Mouse (Mus musculus) thymus, adult 2 months (tissue): ENCODE data around the gene Vmn2r8. TPM values are rescaled to one million over a fixed set of nuclear protein-coding genes. Genes with fewer than 3 reads are reported as not detected.
"Not testable (repeated sequence)": the region's sequence is repeated elsewhere in the genome, so short reads cannot be mapped to it uniquely, and the experiment has no call there.

ENCODE experiments used
- DNase-seq: peaks from one replicate; pipeline ENCODE4 v3.0.0; 2021
- H3K27ac ChIP-seq: fragments of 200-500 bp; 2 replicates; pipeline ENCODE4 v1.5.1; 2012; ENCODE audit warnings: low read length, control low read depth; ENCODE audit not compliant: control insufficient read depth, insufficient read depth
- H3K27me3 ChIP-seq: fragments of 200-500 bp; 2 replicates; pipeline ENCODE4 v1.6.1; 2012; ENCODE audit warnings: mild to moderate bottlenecking, low read length, moderate library complexity, mixed read lengths; ENCODE audit not compliant: control insufficient read depth, insufficient read depth
- H3K36me3 ChIP-seq: fragments of 200-500 bp; 2 replicates; pipeline ENCODE4 v1.6.1; 2012; ENCODE audit warnings: mild to moderate bottlenecking, low read length, moderate library complexity; ENCODE audit not compliant: control insufficient read depth, insufficient read depth
- H3K4me1 ChIP-seq: fragments of 200-500 bp; replicated peaks from 2 replicates; pipeline ENCODE4 v1.6.1; 2012; ENCODE audit warnings: low read length; ENCODE audit not compliant: control insufficient read depth, insufficient read depth
- H3K4me3 ChIP-seq: fragments of 200-500 bp; 2 replicates; pipeline ENCODE4 v1.5.1; 2012; ENCODE audit warnings: mild to moderate bottlenecking, low read length, control low read depth, moderate library complexity; ENCODE audit not compliant: control insufficient read depth, insufficient read depth
- CTCF ChIP-seq: fragments of 200-500 bp; IDR thresholded peaks from 2 replicates; pipeline ENCODE4 v1.5.1; 2012; ENCODE audit warnings: mild to moderate bottlenecking, control low read depth, low read length, moderate library complexity, borderline replicate concordance; ENCODE audit not compliant: control insufficient read depth, poor library complexity, insufficient read depth; ENCODE audit errors: extremely low read depth
- POLR2A ChIP-seq: fragments of 200-500 bp; IDR thresholded peaks from 2 replicates; pipeline ENCODE4 v1.6.1; 2012; ENCODE audit warnings: mild to moderate bottlenecking, low read length, control low read depth, moderate library complexity; ENCODE audit not compliant: control insufficient read depth, poor library complexity, insufficient read depth; ENCODE audit errors: extremely low read depth
- WGBS: fragments of 180-500 bp; shearing (Covaris S2); methylation state at CpG from one replicate; pipeline ENCODE4 v1.1.7; 2018; 5-methylcytosine and 5-hydroxymethylcytosine counted together
- polyA plus RNA-seq: library from polyadenylated mRNA; depleted of rRNA; stranded (reverse); fragments of >200 nt; gene quantifications from 2 replicates; pipeline ENCODE4 v1.2.3, GENCODE M21; 2012

Gene Vmn2r8
- polyA plus RNA-seq, 1 experiment, result not detected

DNA sequence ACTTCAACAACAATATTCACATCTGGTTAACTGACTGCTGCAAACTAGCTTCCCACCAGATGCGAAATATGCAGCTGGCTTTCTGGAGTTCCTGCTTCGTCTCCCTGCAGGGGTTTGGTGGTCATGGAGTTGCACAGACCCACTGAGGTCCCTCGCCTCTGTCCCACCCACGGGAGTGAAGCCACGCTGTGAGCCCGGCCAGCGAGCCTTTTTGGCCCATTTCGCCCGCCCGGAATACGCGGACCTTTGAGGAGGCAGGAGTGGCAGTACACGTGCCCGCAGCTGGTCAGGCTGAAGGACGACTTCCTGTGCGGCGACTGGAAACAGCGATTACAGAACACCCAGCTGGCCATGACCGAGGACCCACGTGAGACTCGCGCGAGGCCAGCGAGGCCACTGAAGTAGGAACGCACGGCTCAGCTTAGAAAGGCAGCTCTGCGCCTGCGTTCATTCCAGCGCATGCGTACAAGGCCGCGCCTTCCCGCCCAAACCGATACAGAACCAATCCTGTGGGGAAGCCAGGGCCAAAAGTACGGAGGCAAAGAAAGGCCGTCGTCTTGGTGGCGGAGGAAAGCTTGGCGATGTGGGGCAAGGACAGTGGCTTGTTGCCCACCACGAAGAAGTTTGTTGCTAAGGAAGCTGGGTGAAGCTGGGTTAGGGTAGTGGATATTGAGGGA lies 33.9 kb downstream of the Vmn2r8 start, which contains the start of gene Rnf212:
Gene Rnf212 (minus strand): TSS at position 353 of the 677 bp plus-strand sequence.
- Histone ChIP-seq H3K27ac (no peak within 1 kb of the TSS), H3K27me3 (no peaks in the 10 kb centered on the region), H3K4me3 (no peak within 1 kb of the TSS), H3K36me3 (no peaks in the 10 kb centered on the region), H3K4me1 (no peaks in the 10 kb centered on the region)
- no peak for DNase-seq
- TF ChIP-seq POLR2A, result no peak
- no peak for TF ChIP-seq CTCF
- WGBS, result 76% methylated on average over 40 of the region's 40 CpGs

DNA sequence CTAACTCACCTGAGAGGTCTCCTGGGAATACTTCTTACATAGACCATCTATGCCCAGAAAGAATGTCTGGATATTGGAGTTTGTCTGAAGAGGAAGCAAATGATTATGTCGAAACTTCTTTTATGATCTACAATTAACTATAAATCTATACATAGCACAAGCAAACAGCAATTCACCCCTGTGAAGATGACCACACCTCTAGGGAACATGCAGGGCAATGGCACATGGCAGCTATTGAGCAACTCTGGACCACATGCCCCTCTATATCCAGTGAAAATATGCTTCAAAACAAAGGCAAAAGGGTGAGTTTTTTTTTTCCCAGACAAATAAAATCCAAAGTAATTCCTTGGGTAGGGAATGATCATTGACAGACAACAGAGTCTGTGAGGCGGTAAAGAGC lies 48.6 kb downstream of the Vmn2r8 start:
- no peak for TF ChIP-seq CTCF
- TF ChIP-seq POLR2A, result no peak
- no peak overlapping the region for H3K4me3 ChIP-seq
- no peaks in the 10 kb centered on the region for H3K4me1 ChIP-seq
- no peaks in the 10 kb centered on the region for H3K27me3 ChIP-seq
- no peak for DNase-seq
- H3K27ac ChIP-seq, result no peak overlapping the region
- H3K36me3 ChIP-seq, result no peaks in the 10 kb centered on the region
- WGBS, result 83% methylated on average over 2 of the region's 2 CpGs

DNA sequence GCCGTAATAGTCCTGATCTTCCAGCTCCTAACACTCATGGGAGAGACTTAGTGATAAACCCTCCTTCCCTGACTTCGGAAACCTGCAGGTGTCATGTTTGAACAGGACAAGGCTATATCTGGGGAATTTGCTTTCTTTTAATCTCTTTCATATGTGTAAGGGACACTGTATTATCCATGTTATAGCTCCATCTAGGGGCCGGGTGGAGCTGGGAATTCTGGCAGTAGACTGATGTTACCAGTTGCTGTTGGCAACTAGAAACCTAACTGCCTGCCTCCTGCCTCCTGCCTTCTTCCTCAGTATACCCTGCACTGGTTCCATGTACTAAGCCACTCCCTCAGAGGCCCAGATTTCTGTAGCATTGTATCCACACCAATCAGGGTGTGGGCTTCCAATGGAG lies 50.3 kb downstream of the Vmn2r8 start:
- Histone ChIP-seq H3K4me3 (no peak overlapping the region), H3K27me3 (no peaks in the 10 kb centered on the region), H3K27ac (no peak overlapping the region), H3K36me3 (no peaks in the 10 kb centered on the region), H3K4me1 (no peaks in the 10 kb centered on the region)
- no peak for DNase-seq
- WGBS, result 65% methylated on average over 3 of the region's 3 CpGs
- no peak for TF ChIP-seq POLR2A
- no peak for TF ChIP-seq CTCF

DNA sequence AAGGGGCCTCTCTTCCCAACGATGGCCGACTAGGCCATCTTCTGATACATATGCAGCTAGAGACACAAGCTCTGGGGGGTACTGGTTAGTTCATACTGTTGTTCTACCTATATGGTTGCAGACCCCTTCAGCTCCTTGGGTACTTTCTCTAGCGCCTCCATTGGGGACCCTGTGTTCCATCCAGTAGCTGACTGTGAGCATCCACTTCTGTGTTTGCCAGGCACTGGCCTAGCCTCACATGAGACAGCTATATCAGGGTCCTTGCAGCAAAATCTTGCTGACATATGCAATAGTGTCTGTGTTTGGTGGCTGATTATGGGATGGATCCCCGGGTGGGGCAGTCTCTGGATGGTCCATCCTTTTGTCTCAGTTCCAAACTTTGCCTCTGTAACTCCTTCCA lies 57.4 kb downstream of the Vmn2r8 start:
- DNase-seq, H3K4me3 ChIP-seq, H3K36me3 ChIP-seq, H3K27me3 ChIP-seq, H3K4me1 ChIP-seq, H3K27ac ChIP-seq: not testable (repeated sequence)
- WGBS, result 87% methylated on average over 4 of the region's 4 CpGs

DNA sequence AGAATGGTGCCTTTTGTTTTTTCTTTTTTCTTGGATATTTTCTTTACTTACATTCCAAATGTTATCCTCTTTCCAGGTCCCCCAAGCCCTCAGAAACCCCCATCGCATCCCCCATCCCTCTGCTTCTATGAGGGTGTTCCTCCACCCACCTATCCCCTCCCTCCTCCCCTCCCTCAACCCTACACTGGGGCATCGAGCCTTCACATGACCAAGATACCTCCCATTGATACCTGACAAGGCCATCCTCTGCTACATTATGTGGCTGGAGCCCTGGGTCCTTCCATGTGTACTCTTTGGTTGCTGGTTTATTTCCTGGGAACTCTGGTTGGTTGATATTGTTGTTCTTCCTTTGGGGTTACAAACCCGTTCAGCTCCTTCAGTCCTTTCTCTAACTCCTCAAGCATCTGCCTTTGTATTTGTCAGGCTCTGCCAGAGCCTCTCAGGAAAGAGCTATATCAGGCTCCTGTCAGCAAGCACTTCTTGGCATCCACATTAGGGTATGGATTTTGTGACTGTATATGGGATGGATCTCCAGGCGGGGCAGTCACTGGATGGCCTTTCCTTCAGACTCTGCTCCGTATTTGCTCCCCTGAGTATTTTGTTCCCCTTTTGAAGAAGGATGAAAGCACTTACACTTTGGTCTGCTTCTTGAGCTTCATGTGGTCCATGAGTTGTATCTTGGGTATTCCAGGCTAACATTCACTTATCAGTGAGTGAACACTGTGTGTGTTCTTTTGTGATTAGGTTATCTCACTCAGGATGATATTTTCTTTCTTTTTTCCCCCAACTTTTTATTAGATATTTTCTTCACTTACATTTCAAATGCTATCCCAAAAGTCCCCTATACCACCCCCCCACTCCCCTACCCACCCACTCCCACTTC lies 58.1 kb downstream of the Vmn2r8 start:
- Histone ChIP-seq H3K4me3 (no peak overlapping the region), H3K36me3 (no peaks in the 10 kb centered on the region), H3K27me3 (no peaks in the 10 kb centered on the region), H3K27ac (no peak overlapping the region), H3K4me1 (no peaks in the 10 kb centered on the region)
- no peak for DNase-seq
- TF ChIP-seq CTCF, result no peak
- WGBS, result 79% methylated on average over 5 of the region's 5 CpGs

DNA sequence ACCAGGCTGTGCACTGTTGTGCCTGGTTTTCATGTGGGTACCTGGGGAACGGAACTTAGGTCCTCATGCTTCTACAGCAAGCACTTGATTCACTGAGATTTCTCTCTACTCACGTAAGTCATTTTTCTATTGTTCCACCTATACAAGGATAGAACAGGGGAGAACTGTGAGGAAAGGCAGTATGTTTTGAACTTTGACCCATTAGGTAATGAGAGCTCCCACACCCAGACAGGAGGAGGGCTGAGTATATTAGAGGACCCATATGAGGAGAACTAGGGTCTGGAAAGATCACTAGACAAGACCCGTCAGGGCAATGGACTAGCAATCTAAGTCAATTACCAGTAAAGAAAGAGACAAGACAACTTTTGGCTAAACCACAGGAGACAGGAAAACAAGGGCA lies 64.0 kb downstream of the Vmn2r8 start:
- H3K36me3 ChIP-seq, result no peaks in the 10 kb centered on the region
- no peak for TF ChIP-seq POLR2A
- no peak for TF ChIP-seq CTCF
- no peaks in the 10 kb centered on the region for H3K27me3 ChIP-seq
- no peak for DNase-seq
- H3K27ac ChIP-seq, result no peak overlapping the region
- 88% methylated on average over 3 of the region's 3 CpGs for WGBS
- no peaks in the 10 kb centered on the region for H3K4me1 ChIP-seq
- no peak overlapping the region for H3K4me3 ChIP-seq

DNA sequence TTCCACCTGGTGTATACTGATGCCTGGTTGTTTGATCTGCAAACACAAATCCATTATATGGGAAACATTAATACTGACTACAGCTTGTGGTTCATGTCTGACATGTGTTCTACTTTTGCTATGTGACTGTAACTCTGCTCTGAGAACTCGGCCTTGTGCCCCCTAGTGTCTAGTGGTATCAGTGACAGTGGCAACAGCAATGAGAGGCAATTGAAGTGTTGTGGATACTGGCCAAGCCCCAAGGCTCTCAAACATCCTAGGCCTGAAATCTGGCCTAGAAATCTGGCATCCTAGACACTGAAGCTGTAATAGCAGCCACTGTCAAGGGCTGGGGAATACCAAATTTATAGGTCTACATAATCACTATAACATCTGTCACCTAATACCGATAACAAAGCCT lies 64.8 kb downstream of the Vmn2r8 start:
- no peak for DNase-seq
- TF ChIP-seq POLR2A, result no peak
- TF ChIP-seq CTCF, result no peak
- H3K27ac ChIP-seq, result no peak overlapping the region

More for the DNA sequence above, 64.8 kb downstream of the Vmn2r8 start:
- H3K27me3 ChIP-seq, result no peaks in the 10 kb centered on the region
- 61% methylated on average over 2 of the region's 2 CpGs for WGBS
- H3K4me1 ChIP-seq, result no peaks in the 10 kb centered on the region
- no peak overlapping the region for H3K4me3 ChIP-seq
- H3K36me3 ChIP-seq, result no peaks in the 10 kb centered on the region
